Mouse (Mus musculus): ENCODE measurements at regions not wholly inside any gene's neighbourhood (a gene's known extent, or its start where the extent isn't known, plus 50 kb on each side); places are given as distances from the start of the nearest gene placed in this dataset.

GRCm38 (mm10) chr9:87464141-87464540 lies 208.8 kb upstream of the Cep162 start:
- peak; percentile 33; the same call in 1 of the 2 replicates for ATAC-seq (ENCODE audit: poor library complexity, severe bottlenecking)

- no peak for ATAC-seq (ENCODE audit: poor library complexity, severe bottlenecking)
Observed at GRCm38 (mm10) chr9:87453261-87453660, 197.9 kb upstream of the Cep162 start.

GRCm38 (mm10) chr9:87452571-87452970 lies 197.2 kb upstream of the Cep162 start:
- no peak for ATAC-seq (ENCODE audit: poor library complexity, severe bottlenecking)

GRCm38 (mm10) chr9:87443467-87444235 lies 188.3 kb upstream of the Cep162 start:
- ATAC-seq (ENCODE audit: poor library complexity, severe bottlenecking) = no peak

DNA sequence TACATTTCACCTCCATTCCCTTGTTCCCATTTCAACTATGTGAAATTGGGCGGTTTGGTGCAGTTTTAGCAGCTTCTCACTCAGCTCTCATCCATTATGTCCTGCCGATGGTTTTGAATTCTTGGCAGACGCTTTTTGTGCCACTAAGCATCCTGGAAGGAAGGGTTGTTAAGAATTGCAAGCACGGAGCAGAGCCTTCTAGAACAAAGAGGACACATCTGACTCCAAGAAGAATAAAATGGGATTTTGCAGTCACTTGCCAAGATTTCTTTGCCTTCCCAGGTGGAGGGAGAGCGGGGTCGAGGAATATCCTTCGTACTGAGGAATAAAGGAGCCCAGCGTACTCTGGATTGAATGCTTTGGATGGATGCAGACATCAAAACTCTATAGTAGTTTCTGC lies 176.7 kb upstream of the Cep162 start:
- no peak for ATAC-seq (ENCODE audit: poor library complexity, severe bottlenecking)

- no peak for ATAC-seq (ENCODE audit: poor library complexity, severe bottlenecking)
Observed at GRCm38 (mm10) chr9:87431523-87431922, 176.2 kb upstream of the Cep162 start.

DNA sequence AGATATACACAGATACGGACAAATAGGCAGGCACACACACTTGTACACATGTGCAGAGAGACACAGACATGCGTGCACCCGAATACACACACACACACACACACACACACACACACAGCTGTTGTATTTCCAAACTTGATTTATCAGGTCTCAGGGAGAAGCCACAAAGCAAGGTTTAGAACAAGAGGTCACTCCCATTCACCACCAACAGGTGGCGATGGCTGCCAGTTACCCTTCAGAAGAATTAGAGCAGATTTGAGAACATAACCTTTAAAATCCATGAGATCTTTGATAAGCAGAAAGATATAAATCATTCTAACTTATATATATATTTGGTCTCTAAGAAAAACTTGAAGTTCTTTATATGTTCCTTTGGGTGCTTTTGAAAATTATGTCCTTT lies 169.9 kb upstream of the Cep162 start:
- ATAC-seq (ENCODE audit: poor library complexity, severe bottlenecking) = no peak

DNA sequence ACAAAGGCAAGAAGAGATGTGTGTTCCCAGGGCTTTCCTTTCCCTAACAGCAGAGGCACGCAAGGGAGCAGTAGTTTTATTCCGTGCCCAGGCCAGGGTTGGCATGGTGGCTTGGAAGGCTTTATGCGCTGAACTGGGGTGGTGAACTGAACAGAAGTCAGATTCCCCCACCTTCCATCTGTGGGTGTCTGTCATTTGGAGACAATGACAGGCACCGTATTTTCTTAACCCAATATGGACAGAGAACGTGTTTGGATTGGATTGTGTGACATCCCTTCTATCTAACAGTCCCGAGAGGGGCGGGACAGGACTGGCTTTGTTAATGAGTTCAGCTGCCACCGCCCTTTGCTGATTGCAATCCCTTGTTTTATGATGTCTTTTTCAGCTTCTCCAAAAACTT lies 165.8 kb upstream of the Cep162 start:
- no peak for ATAC-seq (ENCODE audit: poor library complexity, severe bottlenecking)

GRCm38 (mm10) chr9:87419376-87419775 lies 164.0 kb upstream of the Cep162 start:
- ATAC-seq (ENCODE audit: poor library complexity, severe bottlenecking) = no peak

GRCm38 (mm10) chr9:87412894-87413293 lies 157.6 kb upstream of the Cep162 start:
- no peak for ATAC-seq (ENCODE audit: poor library complexity, severe bottlenecking)

DNA sequence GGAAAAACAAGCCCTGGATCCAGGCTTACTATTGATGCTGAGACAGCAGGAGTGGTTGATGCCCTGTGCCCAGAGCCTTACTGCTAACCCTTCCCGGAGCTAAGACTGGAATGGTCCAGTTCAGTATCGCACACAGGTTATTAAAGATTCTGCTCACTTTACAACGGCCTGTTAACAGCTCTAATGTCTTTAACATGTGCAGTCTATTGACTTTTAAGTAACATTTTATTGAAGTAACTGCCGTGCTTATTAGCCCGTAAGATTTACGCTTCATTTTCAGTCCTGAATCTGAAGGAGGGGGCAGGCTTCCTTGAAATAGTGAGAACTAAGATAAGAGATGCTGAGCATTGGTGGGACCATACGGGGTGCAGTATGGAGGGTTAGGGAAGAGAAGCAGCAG lies 155.7 kb upstream of the Cep162 start:
- no peak for ATAC-seq (ENCODE audit: poor library complexity, severe bottlenecking)

- no peak for ATAC-seq (ENCODE audit: poor library complexity, severe bottlenecking)
Observed at GRCm38 (mm10) chr9:87409736-87410135, 154.4 kb upstream of the Cep162 start.

GRCm38 (mm10) chr9:87408805-87409204 lies 153.5 kb upstream of the Cep162 start:
- no peak for ATAC-seq (ENCODE audit: poor library complexity, severe bottlenecking)

- no peak for ATAC-seq (ENCODE audit: poor library complexity, severe bottlenecking)
Observed at GRCm38 (mm10) chr9:87406476-87406875, 151.1 kb upstream of the Cep162 start.

DNA sequence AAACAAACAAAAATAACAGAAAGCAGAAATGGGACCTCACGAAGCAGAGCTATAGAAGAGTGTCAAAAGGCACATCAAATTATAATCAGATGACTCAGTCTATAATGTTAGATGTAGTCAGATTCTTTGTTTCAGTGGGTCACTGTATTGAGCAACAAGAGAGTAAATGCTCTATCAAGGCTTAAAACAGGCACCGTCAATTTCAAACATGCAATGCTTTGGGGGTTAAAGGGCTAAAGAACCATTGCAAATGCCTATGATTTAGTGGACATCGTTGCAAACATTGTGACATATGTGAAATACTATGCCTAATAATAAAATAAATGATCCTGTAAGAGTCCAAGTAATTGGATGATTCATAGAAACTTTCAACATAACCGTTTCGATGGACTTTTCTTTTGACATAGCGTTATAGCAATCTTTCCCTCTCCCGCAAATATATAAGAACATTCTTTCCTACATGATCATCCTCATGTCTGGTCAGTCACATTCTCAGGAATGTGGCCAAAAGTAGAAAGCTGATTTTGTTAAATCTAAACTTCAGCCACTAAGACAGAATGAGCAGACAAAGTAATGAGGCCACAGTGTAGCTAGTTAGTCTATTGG lies 149.9 kb upstream of the Cep162 start:
- no peak for ATAC-seq (ENCODE audit: poor library complexity, severe bottlenecking)

DNA sequence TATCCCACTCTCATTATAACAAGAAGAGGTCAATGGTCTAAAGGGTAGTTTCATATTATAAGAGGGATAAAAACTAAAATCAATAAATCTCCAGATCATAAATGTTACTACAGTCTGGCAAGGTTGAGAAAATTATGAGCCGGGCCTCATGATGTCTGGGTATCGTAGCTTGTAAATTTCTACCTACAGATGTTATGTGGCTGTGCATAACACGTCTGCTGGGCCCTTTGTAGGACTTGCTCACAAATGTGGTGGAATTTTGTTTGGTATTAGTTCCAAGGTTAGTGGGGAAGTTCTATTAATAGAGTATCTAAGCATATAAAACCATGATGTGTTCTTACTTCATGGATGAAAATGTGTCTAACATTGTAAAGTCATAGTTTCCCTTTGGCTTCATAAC lies 146.7 kb upstream of the Cep162 start:
- ATAC-seq (ENCODE audit: poor library complexity, severe bottlenecking) = no peak

DNA sequence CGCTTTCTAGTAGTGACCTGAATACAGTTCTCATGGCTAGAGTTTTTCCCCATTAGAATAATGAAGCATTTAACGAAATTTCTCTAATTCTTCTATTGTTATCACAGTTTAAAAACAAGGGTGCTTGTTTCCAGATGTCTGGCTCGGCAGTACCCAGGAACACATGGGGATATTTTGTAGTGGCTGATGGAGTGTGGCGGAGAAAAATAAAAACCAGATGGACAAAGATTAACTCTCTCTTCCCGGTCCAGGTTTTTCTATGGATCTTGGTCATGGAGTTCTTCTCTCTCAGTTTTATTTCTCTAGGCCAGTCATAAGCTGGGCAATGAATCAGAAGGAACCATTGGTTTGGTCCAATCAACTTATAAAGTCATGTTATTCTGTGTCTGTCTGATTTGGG lies 132.2 kb upstream of the Cep162 start:
- ATAC-seq (ENCODE audit: poor library complexity, severe bottlenecking) = no peak

DNA sequence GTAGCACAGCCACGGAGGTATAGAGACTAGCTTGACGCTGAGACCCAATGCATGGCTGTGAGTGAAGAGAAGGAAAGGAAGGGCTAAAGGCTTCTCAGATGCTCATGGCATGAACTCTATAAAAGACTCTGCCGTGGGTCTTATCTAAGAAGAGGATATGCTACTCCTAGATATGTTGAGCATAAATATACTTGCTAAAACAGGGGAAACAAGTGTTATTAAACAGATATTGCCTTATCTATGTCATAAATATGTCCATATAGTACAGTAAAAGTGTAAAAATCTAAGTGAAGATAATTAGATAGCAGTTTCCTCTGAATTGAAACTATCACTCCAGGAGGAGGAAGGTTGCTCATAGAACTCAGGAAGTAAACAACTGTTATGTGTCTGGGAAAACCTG lies 128.2 kb upstream of the Cep162 start:
- ATAC-seq (ENCODE audit: poor library complexity, severe bottlenecking) = no peak

- ATAC-seq (ENCODE audit: poor library complexity, severe bottlenecking) = no peak
Observed at GRCm38 (mm10) chr9:87377921-87378320, 122.6 kb upstream of the Cep162 start.

GRCm38 (mm10) chr9:87376731-87377310 lies 121.5 kb upstream of the Cep162 start:
- no peak for ATAC-seq (ENCODE audit: poor library complexity, severe bottlenecking)

DNA sequence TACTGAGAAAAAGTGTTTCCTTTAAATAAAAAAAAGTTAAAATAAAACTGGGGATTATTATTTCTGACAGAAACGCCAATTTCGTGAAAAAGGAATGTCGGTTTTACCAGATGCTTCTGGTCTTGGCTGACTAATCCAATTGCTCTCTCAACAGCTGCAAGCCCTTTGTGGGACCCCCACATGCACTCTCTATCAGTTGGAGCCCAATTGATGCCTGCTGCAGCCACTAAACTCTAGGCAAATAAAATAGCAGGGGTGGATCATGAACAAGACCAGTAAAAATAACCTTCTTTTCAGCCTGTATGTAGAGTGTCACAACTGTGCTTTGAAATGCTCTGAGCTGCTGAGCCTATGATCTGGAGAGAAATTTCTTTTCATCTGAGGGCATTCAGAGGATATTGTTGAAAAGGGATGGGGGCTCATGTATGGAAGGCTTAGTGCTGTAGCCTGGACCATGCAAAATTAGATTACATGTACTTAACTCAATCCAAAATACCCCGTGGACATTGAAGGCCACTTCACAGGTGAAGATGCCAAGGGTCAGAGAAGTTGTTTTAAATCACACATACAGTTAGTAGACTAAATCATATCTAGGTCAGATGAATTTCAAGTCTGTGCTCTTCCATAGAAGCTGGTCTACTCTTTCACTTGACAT lies 117.0 kb upstream of the Cep162 start:
- no peak for ATAC-seq (ENCODE audit: poor library complexity, severe bottlenecking)

- ATAC-seq (ENCODE audit: poor library complexity, severe bottlenecking) = no peak
Observed at GRCm38 (mm10) chr9:87369059-87369458, 113.7 kb upstream of the Cep162 start.
